Mouse (Mus musculus): ENCODE results near the gene Fam83c.

Gene Fam83c

DNA sequence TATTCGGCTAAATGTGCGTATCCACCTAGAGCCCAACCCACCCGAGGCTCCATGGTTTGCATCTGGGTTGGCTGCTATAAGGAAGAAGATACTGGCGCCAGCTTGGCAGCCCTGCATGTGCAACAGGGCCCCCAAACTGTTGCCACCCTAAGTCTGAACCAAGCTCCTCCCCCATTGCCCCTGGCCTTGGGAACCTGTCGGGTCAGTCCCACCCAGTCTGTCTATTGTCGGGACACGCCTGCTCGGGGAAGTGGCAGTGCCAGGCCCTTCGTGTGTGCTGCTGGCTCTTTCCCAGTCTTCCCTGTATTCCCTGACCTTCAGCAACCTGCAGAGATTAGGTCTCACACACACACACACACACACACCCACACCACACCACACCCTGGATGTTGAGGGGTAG is at the start of gene Fam83c:
Fam83c (minus strand) TSS at position 123 of the 400 bp plus-strand sequence.
- in situ Hi-C loops (cut with MboI, MseI), result loop anchor here (5.0 kb wide), 1 partner anchor 108 kb away; the partner anchor contains the start of gene Gm15557

DNA sequence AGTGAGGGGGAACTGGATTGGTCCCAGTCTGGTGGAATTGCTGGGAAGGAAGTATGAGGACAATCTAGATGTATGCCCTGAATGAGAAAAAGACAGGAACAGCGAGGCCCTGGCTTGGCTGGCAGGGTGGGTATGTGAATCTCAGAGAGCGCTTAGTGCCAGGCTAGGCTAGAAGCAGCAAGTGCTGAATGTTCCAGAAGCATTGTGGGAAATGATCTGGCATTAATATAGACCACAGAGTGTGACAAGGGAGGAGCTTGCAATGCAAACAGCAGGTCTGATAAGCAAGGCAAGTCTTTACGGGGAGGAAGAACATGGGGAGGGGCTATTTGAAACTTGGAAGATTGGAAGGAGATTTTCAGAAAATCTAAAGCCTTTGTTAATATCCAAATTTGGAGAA is 47.4 kb upstream of the Fam83c start:
- in situ Hi-C loops (cut with MboI, MseI), result no loop called here

DNA sequence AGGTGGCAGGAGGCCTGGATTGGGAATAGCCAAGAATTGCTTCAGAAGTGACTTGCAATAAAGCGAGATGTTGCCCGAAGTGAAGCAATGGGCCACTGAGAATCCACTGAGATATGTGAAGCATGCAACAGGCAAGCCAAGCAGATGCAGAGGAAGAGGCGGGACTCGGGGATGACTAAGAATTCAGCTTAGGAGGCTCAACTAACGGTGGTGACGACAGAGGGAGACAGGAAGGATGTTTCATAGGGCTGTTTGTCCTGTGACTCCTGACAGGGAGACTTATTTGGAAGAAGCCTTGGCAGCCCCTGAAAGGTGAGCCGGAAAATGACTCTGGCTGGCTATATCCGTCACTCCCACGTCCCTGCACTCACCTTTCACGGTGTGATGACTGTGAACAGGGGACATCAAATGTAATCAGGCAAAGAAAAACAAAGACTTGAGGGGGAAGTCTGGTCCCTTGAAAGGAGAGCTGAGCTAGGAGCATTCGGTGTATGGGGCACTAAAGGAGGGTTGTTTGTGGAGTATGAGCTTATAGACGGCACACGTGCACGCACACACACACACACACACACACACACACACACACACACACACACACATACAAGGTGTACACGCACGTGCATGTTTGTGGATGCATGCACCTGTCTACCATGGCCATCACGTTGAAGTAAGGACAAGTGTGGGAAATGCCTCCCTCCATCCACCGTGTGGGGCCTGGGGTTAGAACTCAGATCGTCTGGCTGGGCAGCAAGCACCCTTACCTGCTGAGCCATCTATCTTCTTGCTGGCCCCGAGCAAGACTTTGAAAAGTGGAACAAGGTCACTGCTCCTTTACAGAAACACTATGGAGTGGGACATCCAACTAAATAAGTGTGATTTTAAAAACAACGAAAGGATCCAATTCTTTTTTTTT is 44.6 kb upstream of the Fam83c start:
- in situ Hi-C loops (cut with MboI, MseI), result no loop called here

DNA sequence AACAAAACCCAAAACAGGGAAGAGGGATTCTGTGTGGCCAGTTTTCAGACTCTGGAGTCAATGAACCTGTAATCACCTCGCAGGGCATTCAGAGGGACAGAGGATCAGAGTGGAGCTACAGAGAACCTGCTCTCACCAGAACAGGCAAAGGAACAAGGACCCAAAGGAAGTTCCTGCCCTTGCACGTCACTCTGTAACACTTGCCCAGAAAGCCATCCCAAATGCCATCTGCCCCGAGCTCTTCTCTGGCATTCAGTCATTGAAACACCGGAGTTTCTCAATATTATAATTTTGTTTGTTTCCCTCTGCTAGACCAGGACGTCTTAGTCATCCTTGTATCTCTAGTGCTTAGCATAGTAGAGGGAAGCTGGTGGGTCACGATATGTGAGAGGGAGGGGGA is 39.0 kb upstream of the Fam83c start:
- in situ Hi-C loops (cut with MboI, MseI), result no loop called here

DNA sequence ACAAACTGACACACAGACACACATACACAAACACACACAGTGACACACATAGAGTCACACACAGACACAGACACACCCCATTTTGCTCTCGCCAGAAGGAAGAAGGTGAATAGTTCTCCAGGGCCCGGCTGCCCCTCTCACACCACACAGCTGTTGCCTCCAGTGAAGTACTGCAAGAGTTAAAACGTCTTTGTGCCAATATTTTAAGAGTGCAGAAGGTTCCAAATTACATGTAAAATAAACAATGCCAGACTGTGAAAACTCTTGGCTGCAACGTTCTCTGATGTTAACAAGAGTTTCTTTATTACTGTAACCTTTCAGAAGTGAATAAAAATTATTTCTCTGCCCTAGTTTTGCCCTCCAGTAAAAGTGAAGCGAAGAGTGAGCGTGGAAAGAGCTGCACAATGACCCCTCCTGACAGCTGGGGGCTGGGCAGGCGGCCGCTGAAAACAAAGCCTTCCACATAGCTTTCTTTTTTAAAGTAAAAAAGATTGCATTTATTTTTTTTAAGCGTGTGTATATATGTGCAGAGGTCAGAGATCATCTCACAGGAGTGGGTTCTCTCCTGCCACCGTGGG is 38.4 kb upstream of the Fam83c start:
- in situ Hi-C loops (cut with MboI, MseI), result no loop called here

DNA sequence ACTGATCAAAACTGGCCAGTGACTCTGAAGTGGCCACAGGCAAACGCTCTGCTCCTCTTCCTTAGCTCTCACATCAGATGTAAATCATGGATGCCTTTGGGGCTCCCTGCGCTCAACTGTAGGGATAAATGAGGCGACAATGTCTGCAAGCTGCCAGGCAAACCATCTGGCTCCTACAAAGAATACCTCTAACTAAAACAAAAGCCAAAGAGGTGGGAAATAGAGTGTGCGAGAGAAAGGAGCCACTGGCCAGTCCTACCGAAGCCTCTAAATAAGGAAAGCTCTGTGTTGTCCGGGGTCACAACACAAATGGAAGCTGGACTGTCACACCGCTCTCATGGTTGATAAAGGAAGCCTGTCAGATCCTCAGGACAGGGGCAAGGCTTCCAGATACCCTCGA is 37.8 kb upstream of the Fam83c start:
- in situ Hi-C loops (cut with MboI, MseI), result no loop called here

DNA sequence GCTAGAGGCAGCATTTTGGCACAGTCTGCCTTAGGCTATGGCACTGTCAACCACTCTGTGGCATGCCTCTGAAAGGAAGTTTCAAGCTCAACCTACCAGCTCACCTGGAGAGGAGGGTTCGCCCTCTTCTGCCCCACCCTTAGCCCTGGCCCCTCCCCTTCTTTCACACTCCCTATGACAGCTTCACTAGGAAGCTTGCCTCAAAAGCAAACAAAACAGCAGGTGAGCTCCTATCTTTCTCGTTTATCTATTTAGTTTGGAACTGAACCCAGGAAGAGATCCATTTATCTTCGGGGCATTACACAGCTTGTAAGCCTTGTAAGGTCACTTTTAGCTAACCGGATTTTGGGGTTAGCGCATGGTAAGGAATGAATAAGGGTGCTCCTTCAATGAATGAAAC is 35.1 kb upstream of the Fam83c start:
- in situ Hi-C loops (cut with MboI, MseI), result loop anchor here (10.0 kb wide), 1 partner anchor 1165 kb away; no protein-coding TSS in a partner anchor

DNA sequence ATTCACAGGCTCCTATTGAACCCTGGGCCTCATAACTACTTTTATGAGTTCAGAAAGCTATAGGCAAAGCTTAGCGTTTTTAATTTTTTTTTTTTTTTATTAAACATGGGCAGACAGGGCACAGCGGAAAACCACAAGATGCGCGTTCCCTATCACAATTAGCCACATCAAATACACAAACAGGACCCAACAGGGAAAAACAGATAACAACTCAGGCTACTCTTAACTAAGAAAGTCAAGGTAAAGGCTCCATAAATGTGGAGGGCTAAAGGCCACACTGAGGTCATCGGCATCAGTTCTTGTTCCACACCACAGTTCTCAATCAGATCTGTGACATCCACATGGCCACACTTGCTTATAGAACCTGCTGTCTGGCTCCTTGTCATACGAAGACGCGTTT is 33.7 kb upstream of the Fam83c start:
- in situ Hi-C loops (cut with MboI, MseI), result loop anchor here (10.0 kb wide), 1 partner anchor 1164 kb away; no protein-coding TSS in a partner anchor

DNA sequence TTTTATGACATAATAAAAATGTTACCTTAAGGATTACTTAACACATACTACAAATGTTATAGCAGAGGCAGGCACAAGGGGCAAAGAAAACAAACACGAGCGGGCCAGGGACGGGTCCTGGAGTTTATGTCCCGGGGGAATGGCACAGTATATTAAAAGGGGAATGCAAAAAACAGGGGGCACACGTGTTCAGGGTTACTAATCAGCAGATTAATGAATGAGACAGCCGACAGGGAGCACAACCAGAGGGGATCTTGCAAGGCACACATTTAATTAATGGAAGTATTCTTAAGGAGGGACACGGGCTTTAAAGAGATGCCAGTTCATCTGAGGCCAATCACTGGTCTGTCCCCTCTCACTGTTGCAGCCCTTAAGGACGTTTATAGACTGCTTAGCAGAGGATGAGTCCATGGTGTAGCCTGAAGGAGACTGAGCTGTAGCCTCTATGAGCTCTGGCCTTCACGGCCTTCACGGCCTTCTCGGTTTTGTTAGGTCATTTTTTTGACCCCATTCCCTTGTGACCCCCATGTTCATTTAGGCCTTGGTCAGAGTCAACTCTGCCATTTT is 28.7 kb upstream of the Fam83c start:
- in situ Hi-C loops (cut with MboI, MseI), result loop anchor here (10.0 kb wide), 1 partner anchor 1159 kb away; no protein-coding TSS in a partner anchor

DNA sequence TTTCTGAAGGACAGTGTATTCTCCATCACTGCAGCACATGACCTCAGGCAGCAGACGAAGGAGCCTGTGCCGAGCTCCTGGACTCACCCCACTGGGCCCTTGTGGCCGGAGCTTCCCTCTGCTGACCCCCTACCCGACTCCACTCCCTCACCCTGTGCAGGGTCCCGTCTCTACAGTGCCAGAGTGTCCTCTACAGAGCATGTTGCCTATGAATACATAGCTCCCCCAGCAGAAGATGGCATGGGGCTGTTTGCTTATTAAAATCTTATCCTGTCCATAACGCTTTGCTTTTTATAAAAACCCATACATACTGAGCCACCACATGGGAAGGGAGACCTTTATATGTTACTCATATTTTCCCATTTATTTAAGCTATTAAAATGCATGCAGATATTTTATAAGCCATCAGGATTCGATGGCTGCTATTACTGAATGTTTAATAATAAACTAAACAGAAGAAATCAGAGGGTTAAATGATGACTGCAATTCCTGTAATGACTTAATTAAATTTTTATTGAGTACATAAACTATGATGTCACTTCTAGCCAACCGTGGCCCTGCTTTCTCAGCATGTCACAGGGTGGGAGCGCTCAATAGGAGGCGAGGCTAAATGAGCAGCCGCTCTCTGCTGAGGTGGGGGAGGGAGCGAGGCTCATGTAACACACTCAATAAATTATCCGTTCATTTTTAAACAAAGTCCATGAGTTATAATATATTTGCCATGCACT is 28.1 kb upstream of the Fam83c start:
- in situ Hi-C loops (cut with MboI, MseI), result loop anchor here (10.0 kb wide), 1 partner anchor 1158 kb away; no protein-coding TSS in a partner anchor

DNA sequence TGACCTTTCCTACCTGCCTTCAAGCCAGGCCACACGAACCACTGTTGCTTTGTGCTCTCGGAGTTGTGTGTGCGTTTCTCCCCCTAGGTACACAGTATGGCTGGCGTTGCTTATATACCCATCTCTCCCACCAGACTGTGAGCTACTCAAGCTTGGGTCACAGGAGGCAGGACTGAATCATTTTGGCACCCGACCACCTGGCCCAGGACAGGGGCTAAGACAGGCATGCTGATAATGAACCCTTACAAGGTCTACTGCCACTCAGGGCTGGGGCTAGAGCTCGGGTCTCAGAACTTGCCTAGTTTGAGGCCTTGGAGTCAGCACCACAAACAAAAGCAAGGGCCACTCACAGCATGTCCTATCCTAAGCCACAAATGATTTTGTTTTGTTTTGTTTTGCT is 26.9 kb upstream of the Fam83c start:
- in situ Hi-C loops (cut with MboI, MseI), result loop anchor here (10.0 kb wide), 1 partner anchor 1157 kb away; no protein-coding TSS in a partner anchor

DNA sequence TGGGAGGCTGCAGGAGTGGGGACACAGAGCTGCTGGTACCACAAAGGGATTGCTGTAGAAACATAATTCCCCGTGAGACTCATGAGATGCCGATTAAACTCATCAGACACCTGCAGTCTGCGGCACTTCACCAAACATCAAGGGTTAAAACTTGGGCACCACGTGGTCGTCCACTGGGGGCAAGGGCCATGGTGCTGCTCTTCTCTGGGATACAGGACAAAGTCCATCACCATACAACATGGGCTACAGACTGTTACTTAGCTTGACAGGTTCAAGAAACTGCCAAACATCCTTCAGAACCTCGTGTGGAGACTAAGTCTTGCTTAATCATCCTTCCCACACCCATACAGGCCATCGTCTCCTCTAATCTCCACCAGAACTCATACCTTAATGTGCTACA is 25.4 kb upstream of the Fam83c start:
- in situ Hi-C loops (cut with MboI, MseI), result loop anchor here (10.0 kb wide), 1 partner anchor 1155 kb away; no protein-coding TSS in a partner anchor

DNA sequence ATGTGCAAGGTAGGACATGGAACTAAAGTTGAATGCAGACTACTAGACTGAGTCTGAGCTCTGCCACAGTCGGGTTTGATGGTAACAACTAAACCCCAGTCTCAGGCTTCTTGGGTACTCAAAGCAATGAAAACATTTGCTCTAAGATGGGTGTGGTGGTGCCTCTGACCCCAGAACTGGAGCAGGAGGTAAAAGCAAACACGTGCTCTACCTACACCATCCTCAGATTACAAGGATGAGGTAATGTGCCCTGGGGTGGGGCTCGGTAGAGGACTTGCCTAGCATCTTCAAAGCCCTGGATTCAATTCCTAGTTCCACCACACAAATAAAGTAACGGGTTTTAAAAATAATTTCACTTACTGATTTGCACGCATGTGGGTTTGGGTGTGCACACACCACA is 17.9 kb upstream of the Fam83c start:
- in situ Hi-C loops (cut with MboI, MseI), result no loop called here

DNA sequence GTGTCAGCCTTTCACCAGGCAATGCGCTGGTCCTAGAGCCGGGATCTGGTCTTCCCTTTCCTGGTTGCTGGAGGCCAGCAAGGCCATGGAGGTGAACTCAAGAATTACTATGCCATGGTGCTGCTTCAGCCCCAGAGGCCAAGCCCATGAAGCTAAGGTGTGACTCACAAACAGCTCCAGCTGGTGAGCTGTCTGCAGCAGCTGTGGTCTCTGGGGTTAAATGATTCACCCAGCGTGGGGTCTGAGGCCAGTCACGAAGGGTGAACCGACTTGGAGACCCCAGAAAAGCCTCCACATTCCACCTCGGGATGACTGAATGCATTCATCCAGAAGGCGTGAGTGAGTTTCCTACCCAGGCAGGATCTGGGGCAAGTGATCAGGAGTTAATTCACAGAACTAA is 15.5 kb upstream of the Fam83c start:
- in situ Hi-C loops (cut with MboI, MseI), result no loop called here

DNA sequence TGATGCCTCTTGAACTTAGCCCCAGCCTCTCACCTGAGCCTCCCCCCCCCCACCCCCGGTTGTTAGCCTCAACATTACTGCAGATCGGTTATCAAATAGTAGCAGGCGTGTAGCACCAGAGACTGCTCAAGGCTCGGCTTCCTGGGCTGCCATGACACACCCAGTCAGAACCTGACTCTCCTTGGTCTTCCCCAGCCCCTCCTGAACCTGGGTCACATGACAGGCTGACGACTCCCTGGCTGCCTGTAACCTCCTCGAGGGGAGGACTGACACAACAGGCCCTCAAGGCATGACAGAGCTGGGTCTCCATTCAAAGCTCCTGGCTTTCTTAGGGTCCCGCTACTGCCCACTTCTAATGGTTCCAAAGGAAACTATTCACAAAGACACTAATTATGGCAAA is 14.8 kb upstream of the Fam83c start:
- in situ Hi-C loops (cut with MboI, MseI), result no loop called here

DNA sequence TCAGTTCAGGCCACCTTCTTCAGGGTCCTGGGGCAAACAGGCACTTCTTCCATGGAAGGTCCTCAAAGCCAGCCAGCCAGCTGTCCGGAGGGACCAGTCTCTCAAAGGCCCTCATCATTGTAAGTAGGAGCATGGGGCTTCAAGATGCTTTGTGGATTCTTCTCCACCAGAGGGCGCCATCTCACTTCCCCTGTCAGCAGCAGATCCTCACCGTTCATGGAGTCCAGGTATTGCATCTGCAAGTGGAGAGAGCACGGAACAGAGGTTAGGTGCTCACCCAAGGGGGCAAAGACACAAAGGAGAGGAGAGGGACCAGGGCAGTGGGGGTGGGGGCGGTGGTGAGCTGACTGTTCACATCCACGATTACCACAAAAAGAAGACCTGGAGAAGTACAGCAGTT is 13.6 kb upstream of the Fam83c start:
- in situ Hi-C loops (cut with MboI, MseI), result no loop called here

DNA sequence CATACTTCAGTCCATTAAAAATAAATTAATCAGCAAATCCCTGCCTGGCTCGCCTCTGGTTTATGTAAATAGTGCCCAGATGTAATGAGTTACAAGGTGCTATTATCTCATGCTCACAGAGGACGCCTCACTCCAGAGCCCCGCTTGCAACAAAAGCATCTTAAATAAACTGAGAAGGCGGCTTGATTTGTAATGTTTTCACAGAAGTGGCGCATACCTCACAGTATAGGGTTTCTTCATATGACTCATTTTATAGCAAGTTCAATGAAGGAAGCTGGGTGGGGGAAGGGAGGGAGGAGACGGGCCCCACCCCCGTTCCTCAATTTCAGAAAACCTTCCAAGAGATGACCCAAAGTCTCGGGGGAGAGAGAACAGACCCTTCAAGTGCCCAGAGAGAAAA is 12.3 kb upstream of the Fam83c start:
- in situ Hi-C loops (cut with MboI, MseI), result no loop called here

DNA sequence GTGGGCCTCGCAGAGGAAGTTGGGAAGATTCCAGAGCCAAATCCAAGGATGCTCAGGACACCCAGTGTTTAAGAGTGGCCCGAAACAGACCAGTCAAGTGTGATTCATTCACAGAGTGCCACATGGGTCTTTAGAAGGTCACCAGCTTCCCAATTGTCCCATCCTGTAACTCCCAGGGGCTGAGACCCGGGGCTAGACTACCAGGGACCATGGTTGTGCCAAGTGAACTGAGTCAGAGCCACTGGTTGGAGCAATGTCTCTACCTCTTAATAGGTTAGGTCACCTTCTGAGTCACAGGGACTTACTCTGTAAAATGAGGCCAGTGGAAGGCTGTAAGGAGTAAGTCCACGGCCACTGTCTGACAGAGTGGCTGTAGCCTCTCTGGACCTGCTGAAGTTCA is 4.3 kb upstream of the Fam83c start:
- in situ Hi-C loops (cut with MboI, MseI), result no loop called here

DNA sequence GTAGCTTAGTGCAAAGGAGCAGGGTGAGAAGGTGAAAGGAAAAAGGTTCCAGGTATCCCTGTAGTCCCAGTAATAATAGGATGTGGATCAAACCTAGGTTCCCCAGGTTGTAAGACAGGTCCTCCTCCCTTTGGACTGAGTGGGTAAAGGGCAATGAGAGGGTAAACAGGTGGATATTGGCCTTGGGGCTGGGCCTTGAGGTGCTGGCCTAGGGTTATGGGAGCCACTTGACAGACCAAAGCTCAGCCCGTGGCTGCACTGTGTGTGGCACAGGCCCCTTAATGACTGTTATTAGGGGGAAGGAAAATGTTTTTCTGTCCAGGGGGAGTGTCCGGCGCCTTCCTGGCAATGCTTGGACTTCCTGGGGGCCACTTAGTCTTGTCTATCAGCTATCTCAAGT is 3.3 kb upstream of the Fam83c start:
- in situ Hi-C loops (cut with MboI, MseI), result no loop called here

DNA sequence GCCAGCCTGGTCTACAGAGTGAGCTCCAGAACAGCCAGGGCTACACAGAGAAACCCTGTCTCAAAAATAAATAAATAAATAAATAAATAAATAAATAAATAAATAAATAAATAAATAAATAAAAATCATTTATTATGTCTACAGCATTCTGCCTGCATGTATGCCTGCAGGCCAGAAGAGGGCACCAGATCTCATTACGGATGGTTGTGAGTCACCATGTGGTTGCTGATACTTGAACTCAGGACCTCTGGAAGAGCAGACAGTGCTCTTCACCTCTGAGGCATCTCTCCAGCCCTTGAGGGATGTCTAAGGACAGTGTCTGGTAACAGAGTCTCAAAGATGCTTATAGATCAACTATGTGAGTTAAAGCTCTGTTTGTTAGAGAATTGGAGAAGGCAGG is 2.6 kb downstream of the Fam83c start:
- in situ Hi-C loops (cut with MboI, MseI), result loop anchor here (5.0 kb wide), 1 partner anchor 110 kb away; the partner anchor contains the start of gene Gm15557

DNA sequence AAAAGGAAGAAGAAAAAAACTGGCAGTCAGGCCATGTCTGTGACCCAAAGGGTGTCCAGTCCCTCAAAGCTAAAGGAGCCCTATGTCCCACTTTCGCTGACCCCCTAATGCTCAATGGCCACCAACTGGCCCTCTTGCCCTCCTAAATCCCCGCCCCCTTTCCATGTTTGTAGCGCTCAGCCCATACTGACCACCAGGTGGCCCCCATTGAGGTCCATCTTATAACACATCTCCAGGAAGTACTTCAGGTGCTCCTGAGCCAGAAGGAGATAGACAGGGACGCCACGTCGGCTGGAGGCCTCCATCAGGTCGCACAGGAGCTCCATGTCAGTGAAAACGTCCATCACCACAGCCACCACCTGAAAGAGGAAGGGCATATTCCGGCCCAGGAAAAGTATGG is 3.4 kb downstream of the Fam83c start:
- in situ Hi-C loops (cut with MboI, MseI), result loop anchor here (5.0 kb wide), 1 partner anchor 111 kb away; the partner anchor contains the start of gene Gm15557

DNA sequence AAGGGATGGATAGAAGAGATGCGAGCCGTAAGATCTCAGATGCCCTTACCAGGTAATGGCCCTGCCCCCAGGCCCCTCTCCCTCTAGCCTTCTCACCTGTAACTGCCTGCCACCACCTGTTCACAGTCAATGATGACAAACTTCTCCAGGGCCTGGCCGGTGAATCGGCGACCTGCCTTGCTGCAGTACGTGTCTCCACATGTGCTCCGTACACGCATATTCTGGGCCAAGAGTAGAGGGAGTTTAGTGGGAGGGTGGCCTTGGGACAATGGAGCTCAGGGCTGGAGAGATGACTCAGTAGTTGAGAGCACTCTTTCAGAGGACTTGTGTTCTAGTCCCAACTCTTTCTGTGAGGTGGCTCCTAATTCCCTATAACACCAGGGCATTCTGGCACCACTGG is 3.8 kb downstream of the Fam83c start:
- in situ Hi-C loops (cut with MboI, MseI), result loop anchor here (5.0 kb wide), 1 partner anchor 111 kb away; the partner anchor contains the start of gene Gm15557

All from regulatory T cell (primary cell).